Mouse (Mus musculus) erythroblast, embryonic 14.5 days (primary cell): ENCODE data around the gene Pdyn.

ENCODE experiments used
- GATA1 ChIP-seq: IDR thresholded peaks from 2 replicates; pipeline ENCODE4 v1.6.1; 2012; ENCODE audit warnings: low read length, inconsistent platforms, mixed read lengths
- TAL1 ChIP-seq: IDR thresholded peaks from 3 replicates; pipeline ENCODE4 v1.6.1; 2012; ENCODE audit warnings: low read length, inconsistent platforms, mixed read lengths

GRCm38 (mm10) chr2:129658796-129659195 lies 40.8 kb downstream of the Pdyn start:
- TF ChIP-seq TAL1 (no peak), GATA1 (no peak)
